Mouse (Mus musculus): ENCODE data around the gene Trim66. TPM values are rescaled to one million over a fixed set of nuclear protein-coding genes. Genes with fewer than 3 reads are reported as not detected.
A peak's percentile ranks its signal among the peaks of the same experiment; 100 is the strongest.

Trim66 gene
- 0.11 and 0.13 TPM in 2 replicates for polyA plus RNA-seq (2012; rRNA removed)
- 0.04 TPM in 2 replicates for polyA plus RNA-seq (2014; fragmentation: Nextera tagmentation; extraction: Ambion mirVana)

DNA sequence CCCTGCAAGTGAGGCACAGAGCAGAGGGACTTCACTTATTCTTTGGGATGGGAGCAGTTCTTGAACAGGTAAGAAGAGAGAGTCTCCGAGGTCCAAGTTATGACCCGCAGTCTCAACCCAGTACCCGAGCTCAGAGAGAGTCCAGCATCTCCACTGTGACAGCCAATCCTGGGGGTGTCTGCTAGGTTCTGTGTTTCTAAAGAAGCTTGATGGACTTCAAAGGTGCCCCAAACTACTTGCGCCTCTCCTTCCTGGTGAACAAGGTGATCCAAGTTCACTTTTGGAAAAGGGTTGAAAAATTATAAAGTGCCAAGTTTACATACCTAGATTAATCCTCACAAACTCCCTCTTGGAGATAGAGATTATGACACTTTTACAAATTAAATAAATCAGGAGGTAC lies at the start of gene Trim66:
TSS of gene Trim66 (minus strand) at position 101 of the 400 bp plus-strand sequence.
- ATAC-seq (ENCODE audit: low FRiP score, low read depth) = no peak
- H3K9me3 ChIP-seq (ENCODE audit: control insufficient read depth, low read length) = no peaks in the 10 kb centered on the region
- H3K4me3 ChIP-seq (replicated peaks; ENCODE audit: low read length) = no peak within 1 kb of the TSS
- H3K9ac ChIP-seq (ENCODE audit: low read depth, low read length, severe bottlenecking) = no peak within 1 kb of the TSS; the same call in 1 of the 2 replicates
- peaks cover 4% of the 10 kb centered on the region; the same call in 1 of the 2 replicates for H3K4me1 ChIP-seq (ENCODE audit: control insufficient read depth, insufficient read depth, low read length)
- TF ChIP-seq POLR2A (IDR thresholded peaks at IDR 0.05; ENCODE audit: borderline replicate concordance, extremely low read depth, insufficient read depth, insufficient read length) = no peak
- no peak within 1 kb of the TSS for H3K4me2 ChIP-seq (replicated peaks; ENCODE audit: low read depth, low read length, severe bottlenecking)
- WGBS = 88% methylated on average over 4 of the region's 4 CpGs
- H3K36me3 ChIP-seq (ENCODE audit: control insufficient read depth, insufficient read depth, low read length) = no peaks in the 10 kb centered on the region
- DNase-seq (ENCODE audit: low spot score) = no peak
- no peaks in the 10 kb centered on the region for H3K27me3 ChIP-seq (ENCODE audit: control insufficient read depth, insufficient read depth, low read length)
- no peak within 1 kb of the TSS for H3K27ac ChIP-seq (replicated peaks; ENCODE audit: low read depth, low read length)

DNA sequence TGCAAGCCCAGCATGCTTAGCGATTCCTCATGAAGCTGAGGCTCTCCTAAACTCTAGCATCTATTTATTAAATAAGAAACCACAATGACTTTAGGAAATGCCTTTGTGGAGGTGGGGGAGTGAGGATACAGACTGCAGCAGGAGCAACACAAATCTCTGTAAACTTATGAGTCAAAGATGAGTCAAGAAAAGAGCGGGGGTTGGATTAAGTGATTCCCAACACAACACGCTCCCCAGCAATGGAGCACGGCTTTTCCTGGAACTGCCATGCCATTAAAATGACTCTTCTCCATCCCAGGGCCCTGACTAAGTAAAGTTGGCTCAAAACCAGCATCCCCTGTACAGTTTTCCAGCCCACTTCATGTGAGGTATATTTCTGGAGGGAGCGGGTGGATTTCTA lies 38.8 kb upstream of the Trim66 start:
- no peak for DNase-seq (ENCODE audit: low spot score)
- 87% methylated on average over 5 of the region's 5 CpGs for WGBS
- no peaks in the 10 kb centered on the region for H3K9me3 ChIP-seq (ENCODE audit: control insufficient read depth, low read length)
- ATAC-seq (ENCODE audit: low FRiP score, low read depth) = no peak
- no peak overlapping the region for H3K9ac ChIP-seq (ENCODE audit: low read depth, low read length, severe bottlenecking)
- H3K36me3 ChIP-seq (ENCODE audit: control insufficient read depth, insufficient read depth, low read length) = peaks cover 58% of the 10 kb centered on the region
- no peak overlapping the region for H3K4me3 ChIP-seq (replicated peaks; ENCODE audit: low read length)
- no peak overlapping the region for H3K4me2 ChIP-seq (replicated peaks; ENCODE audit: low read depth, low read length, severe bottlenecking)
- no peak overlapping the region for H3K27ac ChIP-seq (replicated peaks; ENCODE audit: low read depth, low read length)
- no peaks in the 10 kb centered on the region for H3K27me3 ChIP-seq (ENCODE audit: control insufficient read depth, insufficient read depth, low read length)
- no peaks in the 10 kb centered on the region for H3K4me1 ChIP-seq (ENCODE audit: control insufficient read depth, insufficient read depth, low read length)
- no peak for TF ChIP-seq POLR2A (IDR thresholded peaks at IDR 0.05; ENCODE audit: borderline replicate concordance, extremely low read depth, insufficient read depth, insufficient read length)

GRCm38 (mm10) chr7:109546186-109546585 lies 38.3 kb upstream of the Trim66 start:
- no peak for TF ChIP-seq POLR2A (IDR thresholded peaks at IDR 0.05; ENCODE audit: borderline replicate concordance, extremely low read depth, insufficient read depth, insufficient read length)
- ATAC-seq (ENCODE audit: low FRiP score, low read depth) (no peak), DNase-seq (ENCODE audit: low spot score) (no peak)
- Histone ChIP-seq H3K36me3 (ENCODE audit: control insufficient read depth, insufficient read depth, low read length) (peaks cover 58% of the 10 kb centered on the region), H3K9ac (ENCODE audit: low read depth, low read length, severe bottlenecking) (no peak overlapping the region), H3K27ac (replicated peaks; ENCODE audit: low read depth, low read length) (no peak overlapping the region), H3K27me3 (ENCODE audit: control insufficient read depth, insufficient read depth, low read length) (no peaks in the 10 kb centered on the region), H3K4me1 (ENCODE audit: control insufficient read depth, insufficient read depth, low read length) (no peaks in the 10 kb centered on the region), H3K4me3 (replicated peaks; ENCODE audit: low read length) (no peak overlapping the region), H3K4me2 (replicated peaks; ENCODE audit: low read depth, low read length, severe bottlenecking) (no peak overlapping the region), H3K9me3 (ENCODE audit: control insufficient read depth, low read length) (no peaks in the 10 kb centered on the region)
- 80% methylated on average over 2 of the region's 2 CpGs for WGBS

DNA sequence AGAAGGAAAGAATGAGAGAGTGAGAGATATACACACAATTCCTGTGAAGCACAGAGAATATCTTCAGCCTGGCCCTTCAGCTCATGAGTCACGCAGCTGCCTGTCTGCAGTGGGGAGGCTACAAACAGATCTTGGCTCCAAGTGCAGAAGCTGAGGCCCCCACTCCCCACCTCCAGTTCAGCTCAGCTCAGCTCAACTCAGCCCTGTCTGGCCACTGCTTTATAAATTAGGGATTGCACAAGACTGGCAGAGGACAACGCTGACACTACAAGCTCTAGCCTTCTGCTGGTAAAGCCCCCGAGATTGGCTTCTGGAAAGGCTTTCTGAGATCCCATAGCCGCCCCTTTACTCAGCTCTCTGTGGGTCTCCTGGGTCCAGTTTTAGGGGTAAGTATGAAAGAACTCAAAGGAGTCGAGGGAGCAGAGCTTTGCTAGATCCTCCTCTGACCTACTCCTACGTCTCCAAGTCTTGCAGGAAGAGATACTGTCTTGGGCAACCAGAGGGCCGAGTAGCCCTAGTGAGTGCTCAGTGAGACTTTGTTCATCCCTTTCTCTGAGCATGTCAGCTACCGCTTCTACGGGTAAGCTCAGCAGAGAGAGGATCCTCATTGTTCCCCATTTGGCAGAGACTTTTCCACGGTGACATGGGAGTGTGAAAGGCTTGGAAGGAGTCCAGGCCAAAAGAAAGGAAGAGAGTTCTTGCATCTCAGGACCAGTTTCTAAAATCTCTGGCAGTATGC lies 37.5 kb upstream of the Trim66 start:
- DNase-seq (ENCODE audit: low spot score) (no peak), ATAC-seq (ENCODE audit: low FRiP score, low read depth) (no peak)
- H3K27me3 ChIP-seq (ENCODE audit: control insufficient read depth, insufficient read depth, low read length) = no peaks in the 10 kb centered on the region
- peak overlapping the region; percentile 28; the same call in 1 of the 2 replicates for H3K27ac ChIP-seq (replicated peaks; ENCODE audit: low read depth, low read length)
- no peak overlapping the region for H3K4me2 ChIP-seq (replicated peaks; ENCODE audit: low read depth, low read length, severe bottlenecking)
- no peak overlapping the region for H3K9ac ChIP-seq (ENCODE audit: low read depth, low read length, severe bottlenecking)
- H3K4me1 ChIP-seq (ENCODE audit: control insufficient read depth, insufficient read depth, low read length) = no peaks in the 10 kb centered on the region
- TF ChIP-seq POLR2A (IDR thresholded peaks at IDR 0.05; ENCODE audit: borderline replicate concordance, extremely low read depth, insufficient read depth, insufficient read length) = no peak
- H3K4me3 ChIP-seq (replicated peaks; ENCODE audit: low read length) = no peak overlapping the region
- H3K36me3 ChIP-seq (ENCODE audit: control insufficient read depth, insufficient read depth, low read length) = peaks cover 60% of the 10 kb centered on the region
- no peaks in the 10 kb centered on the region for H3K9me3 ChIP-seq (ENCODE audit: control insufficient read depth, low read length)
- WGBS = 86% methylated on average over 10 of the region's 10 CpGs

DNA sequence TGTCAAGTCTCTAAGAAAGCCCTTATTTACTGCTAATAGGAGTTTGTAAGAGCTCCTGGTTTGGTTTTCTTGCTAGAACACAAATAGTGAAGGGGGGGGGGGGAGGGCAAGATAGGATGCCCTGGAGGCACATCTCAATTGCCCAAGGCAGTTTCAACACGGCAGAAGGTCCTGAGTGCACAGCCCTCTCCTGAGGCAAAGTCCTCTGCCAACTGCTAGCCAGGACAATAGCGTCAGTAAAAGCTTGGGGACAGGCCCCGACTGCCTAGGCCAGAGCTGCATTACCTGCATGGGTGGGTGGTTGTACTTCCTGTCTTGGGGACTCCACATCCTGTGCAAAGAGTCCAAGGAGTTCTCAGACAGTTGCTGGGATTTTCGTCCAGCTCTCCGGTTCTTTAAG lies 36.9 kb upstream of the Trim66 start:
- Histone ChIP-seq H3K9me3 (ENCODE audit: control insufficient read depth, low read length) (no peaks in the 10 kb centered on the region), H3K4me1 (ENCODE audit: control insufficient read depth, insufficient read depth, low read length) (no peaks in the 10 kb centered on the region), H3K27ac (replicated peaks; ENCODE audit: low read depth, low read length) (no peak overlapping the region), H3K27me3 (ENCODE audit: control insufficient read depth, insufficient read depth, low read length) (no peaks in the 10 kb centered on the region), H3K4me3 (replicated peaks; ENCODE audit: low read length) (no peak overlapping the region), H3K4me2 (replicated peaks; ENCODE audit: low read depth, low read length, severe bottlenecking) (no peak overlapping the region), H3K9ac (ENCODE audit: low read depth, low read length, severe bottlenecking) (no peak overlapping the region), H3K36me3 (ENCODE audit: control insufficient read depth, insufficient read depth, low read length) (peaks cover 66% of the 10 kb centered on the region)
- ATAC-seq (ENCODE audit: low FRiP score, low read depth) (no peak), DNase-seq (ENCODE audit: low spot score) (no peak)
- TF ChIP-seq POLR2A (IDR thresholded peaks at IDR 0.05; ENCODE audit: borderline replicate concordance, extremely low read depth, insufficient read depth, insufficient read length) = no peak
- WGBS = 75% methylated on average over 5 of the region's 5 CpGs

Measured in limb, embryonic 14.5 days (tissue).